Mouse (Mus musculus) left cerebral cortex, postnatal 10 days (tissue): ENCODE data around the gene Calcb. TPM values are rescaled to one million over a fixed set of nuclear protein-coding genes. Genes with fewer than 3 reads are reported as not detected.
A peak's percentile ranks its signal among the peaks of the same experiment; 100 is the strongest.

ENCODE experiments used
- DNase-seq, 2 experiments: peaks; one replicate each; pipeline ENCODE4 v3.0.0; 2021 to 2022; ENCODE audit warnings: low spot score in 2 of 2, mixed read lengths in 1 of 2; ENCODE audit errors: extremely low spot score in 1 of 2
- intact Hi-C: fragments of 180-260 bp; cut with DNase I; formaldehyde crosslinking; loops from one replicate; pipeline ENCODE4 v1.15.1; 2025
- total RNA-seq, 2 experiments: library from RNA; stranded (reverse); gene quantifications; 2 replicates each; pipeline ENCODE4 v1.2.3; 2021

Calcb gene
- total RNA-seq, 2 experiments from 2014 or later, result not detected

- peak in 1 of 2 experiments; percentile 31 for DNase-seq
These were observed 27.2 kb downstream of the Calcb start for GRCm38 (mm10) chr7:114745481-114746271.

GRCm38 (mm10) chr7:114747596-114747995 is 29.2 kb downstream of the Calcb start:
- DNase-seq, result no peak
- intact Hi-C loops, result no loop called here

More at GRCm38 (mm10) chr7:114745481-114746271, 27.2 kb downstream of the Calcb start:
- intact Hi-C loops, result no loop called here

GRCm38 (mm10) chr7:114748239-114748638 is 29.8 kb downstream of the Calcb start:
- intact Hi-C loops, result no loop called here
- DNase-seq, result no peak

- intact Hi-C loops, result no loop called here
- no peak for DNase-seq
These were observed 35.0 kb downstream of the Calcb start for GRCm38 (mm10) chr7:114753471-114753870.

GRCm38 (mm10) chr7:114754196-114754595 is 35.8 kb downstream of the Calcb start:
- no peak for DNase-seq
- intact Hi-C loops, result no loop called here

- no peak for DNase-seq
- intact Hi-C loops, result no loop called here
These were observed 36.2 kb downstream of the Calcb start for GRCm38 (mm10) chr7:114754626-114755025.

GRCm38 (mm10) chr7:114762660-114763059 is 44.2 kb downstream of the Calcb start:
- intact Hi-C loops, result no loop called here
- DNase-seq, result no peak

- no peak for DNase-seq
- intact Hi-C loops, result no loop called here
These were observed 46.8 kb downstream of the Calcb start for GRCm38 (mm10) chr7:114765273-114765672.

GRCm38 (mm10) chr7:114766523-114766922 is 48.1 kb downstream of the Calcb start:
- intact Hi-C loops, result no loop called here
- no peak for DNase-seq

GRCm38 (mm10) chr7:114768516-114768915 is 50.1 kb downstream of the Calcb start:
- no peak for DNase-seq
- intact Hi-C loops, result no loop called here

- DNase-seq, result no peak
- intact Hi-C loops, result no loop called here
These were observed 50.6 kb downstream of the Calcb start for GRCm38 (mm10) chr7:114769041-114769440.

- intact Hi-C loops, result no loop called here
- no peak for DNase-seq
These were observed 52.1 kb downstream of the Calcb start for GRCm38 (mm10) chr7:114770586-114770985.

- intact Hi-C loops, result no loop called here
- no peak for DNase-seq
These were observed 53.4 kb downstream of the Calcb start for GRCm38 (mm10) chr7:114771801-114772200.

Other genes starting within 250 kb of the Calcb start
- 1 to 10 TPM; 1.5 to 1.8 TPM for gene Cyp2r1, start 155.7 kb upstream of the Calcb start, total RNA-seq
- gene Calca, start 82.3 kb upstream of the Calcb start, total RNA-seq, result 1 to 10 TPM; 3.1 to 3.7 TPM
- gene Insc, start 25.1 kb downstream of the Calcb start, total RNA-seq, result 1 to 10 TPM in 1 of 2 experiments, under 1 TPM in 1; 0.62 to 1.3 TPM